Mouse (Mus musculus) liver, embryonic 13.5 days (tissue): ENCODE measurements at regions not wholly inside any gene's neighbourhood (a gene's known extent, or its start where the extent isn't known, plus 50 kb on each side); places are given as distances from the start of the nearest gene placed in this dataset.

ENCODE experiments used
- ATAC-seq: fragments of 200-750 bp; cut with Nextera tagmentation; 2 replicates; pipeline ENCODE4 v1.8.0; 2017; ENCODE audit warnings: low read depth, mild to moderate bottlenecking, moderate number of reproducible peaks, moderate library complexity
- DNase-seq: peaks from one replicate; pipeline ENCODE4 v3.0.0; 2022
- H3K27ac ChIP-seq: fragments of 300-500 bp; sonication (generic); 2 replicates; pipeline ENCODE4 v1.5.1; 2015; ENCODE audit warnings: moderate library complexity, mild to moderate bottlenecking, inconsistent platforms
- H3K27me3 ChIP-seq: fragments of 300-500 bp; sonication (generic); 2 replicates; pipeline ENCODE4 v1.6.1; 2015; ENCODE audit warnings: mild to moderate bottlenecking, inconsistent platforms
- H3K36me3 ChIP-seq: fragments of 300-500 bp; sonication (generic); 2 replicates; pipeline ENCODE4 v1.6.1; 2015; ENCODE audit warnings: mild to moderate bottlenecking, inconsistent platforms
- H3K4me1 ChIP-seq: fragments of 300-500 bp; sonication (generic); replicated peaks from 2 replicates; pipeline ENCODE4 v1.6.1; 2015; ENCODE audit warnings: inconsistent platforms
- H3K4me2 ChIP-seq: fragments of 300-500 bp; sonication (generic); 2 replicates; pipeline ENCODE4 v1.6.1; 2015; ENCODE audit warnings: inconsistent platforms, mild to moderate bottlenecking, moderate library complexity
- H3K4me3 ChIP-seq: fragments of 300-500 bp; sonication (generic); replicated peaks from 2 replicates; pipeline ENCODE4 v1.5.1; 2015; ENCODE audit warnings: mild to moderate bottlenecking, inconsistent platforms
- H3K9ac ChIP-seq: fragments of 300-500 bp; sonication (generic); 2 replicates; pipeline ENCODE4 v1.6.1; 2015; ENCODE audit warnings: mild to moderate bottlenecking, inconsistent platforms
- H3K9me3 ChIP-seq: fragments of 300-500 bp; sonication (generic); replicated peaks from 2 replicates; pipeline ENCODE4 v1.6.1; 2016; ENCODE audit warnings: inconsistent platforms
- whole genome bisulfite sequencing: fragments of 180-500 bp; shearing (Covaris S2); methylation state at CpG from one replicate; pipeline ENCODE4 v1.1.7; 2015; ENCODE audit not compliant: insufficient replicate concordance; 5-methylcytosine and 5-hydroxymethylcytosine counted together

DNA sequence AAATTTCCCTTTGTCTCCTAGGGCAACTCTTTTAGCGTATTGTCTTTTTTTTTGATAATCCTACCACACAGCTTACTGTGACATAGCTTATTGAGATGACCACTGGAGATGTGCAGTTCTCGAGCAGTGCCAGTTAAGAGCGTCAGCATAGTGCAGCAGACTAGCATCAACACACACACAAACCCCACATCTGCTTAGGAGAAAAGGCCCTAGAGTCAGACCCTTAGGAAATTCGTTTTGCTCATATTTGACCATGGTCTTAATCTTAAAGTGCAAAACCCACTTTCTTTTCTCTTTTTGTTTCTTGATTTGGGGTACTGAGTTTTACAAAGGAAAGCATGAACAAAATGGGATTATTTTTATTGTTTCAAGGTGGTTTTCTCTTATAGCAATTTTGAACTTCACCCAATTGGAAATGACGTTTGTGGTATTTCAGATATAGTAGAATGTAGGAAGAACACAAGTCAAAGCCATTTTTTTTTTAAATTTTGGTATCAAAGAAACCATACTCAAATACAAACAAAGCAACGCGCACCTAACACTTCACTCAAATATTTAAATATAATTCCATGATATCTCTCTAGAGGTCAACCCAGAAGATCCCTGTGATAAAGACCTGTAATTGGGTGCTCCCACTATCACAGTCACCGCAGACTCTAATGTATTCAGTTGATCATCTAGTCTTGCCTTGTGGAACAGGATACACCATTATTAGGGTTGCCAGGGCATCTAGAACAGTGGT lies 116.7 kb upstream of the Itga4 start:
- DNase-seq (no peak), ATAC-seq (no peak)
- Histone ChIP-seq H3K27ac (no peak overlapping the region), H3K27me3 (no peaks in the 10 kb centered on the region), H3K9me3 (no peaks in the 10 kb centered on the region), H3K9ac (no peak overlapping the region), H3K36me3 (no peaks in the 10 kb centered on the region), H3K4me1 (peaks cover 21% of the 10 kb centered on the region), H3K4me2 (no peak overlapping the region), H3K4me3 (no peak overlapping the region)
- WGBS, result 75% methylated on average over 8 of the region's 8 CpGs

DNA sequence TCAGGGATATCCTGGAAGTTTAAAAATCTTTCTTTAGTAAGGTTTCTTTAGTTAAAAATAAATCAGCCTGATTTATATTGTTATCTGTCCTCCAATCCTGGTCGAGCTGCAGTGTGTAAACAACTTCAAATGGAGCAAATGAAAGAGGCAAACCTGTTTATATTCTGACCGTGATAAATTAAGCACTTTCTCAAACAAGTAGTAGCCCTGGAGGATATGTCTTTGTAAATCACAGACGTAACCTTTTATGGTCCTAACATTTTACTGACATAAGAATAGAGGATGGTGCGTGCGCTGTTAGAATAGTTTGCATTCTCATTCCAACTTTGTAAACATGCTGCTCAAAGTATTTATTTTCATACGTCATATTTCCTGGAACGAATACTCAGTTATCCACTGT lies 113.3 kb upstream of the Itga4 start:
- 61% methylated on average over 7 of the region's 7 CpGs for WGBS
- no peak overlapping the region for H3K4me3 ChIP-seq

DNA sequence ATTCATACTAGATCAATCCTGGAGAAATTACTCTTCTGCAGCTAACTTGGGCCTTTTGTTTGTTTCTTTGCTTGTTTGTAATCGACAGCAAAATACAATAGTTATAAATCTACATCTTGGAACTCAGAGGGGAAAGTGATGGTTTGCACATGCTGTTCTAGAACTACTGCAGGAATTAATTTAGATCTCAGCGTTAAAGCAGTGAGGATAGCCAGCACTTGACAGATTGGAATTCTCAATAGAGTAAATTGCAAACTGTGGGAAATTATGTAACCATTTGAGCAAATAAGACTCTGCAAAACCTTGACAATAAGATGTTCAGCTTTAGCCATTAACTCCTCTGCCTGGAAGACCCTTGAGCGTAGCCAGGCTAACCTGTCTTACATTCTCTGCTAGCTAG lies 112.0 kb upstream of the Itga4 start:
- H3K4me1 ChIP-seq, result no peaks in the 10 kb centered on the region
- no peaks in the 10 kb centered on the region for H3K9me3 ChIP-seq
- ATAC-seq (no peak), DNase-seq (no peak)
- no peak overlapping the region for H3K9ac ChIP-seq
- no peak overlapping the region for H3K27ac ChIP-seq
- no peak overlapping the region for H3K4me2 ChIP-seq
- no peak overlapping the region for H3K4me3 ChIP-seq
- no peaks in the 10 kb centered on the region for H3K27me3 ChIP-seq
- H3K36me3 ChIP-seq, result no peaks in the 10 kb centered on the region
- 74% methylated on average over 3 of the region's 3 CpGs for WGBS

More for the DNA sequence above, 113.3 kb upstream of the Itga4 start:
- no peak overlapping the region for H3K9ac ChIP-seq
- 0 out of 2 replicates have a peak, but pooled peaks cover 3% of the 10 kb centered on the region for H3K4me1 ChIP-seq
- H3K36me3 ChIP-seq, result no peaks in the 10 kb centered on the region
- no peak overlapping the region for H3K27ac ChIP-seq
- no peak for ATAC-seq
- no peaks in the 10 kb centered on the region for H3K9me3 ChIP-seq
- H3K27me3 ChIP-seq, result no peaks in the 10 kb centered on the region
- DNase-seq, result no peak
- H3K4me2 ChIP-seq, result no peak overlapping the region

- no peak for DNase-seq
- WGBS, result 51% methylated on average over 1 of the region's 1 CpGs
- ATAC-seq, result no peak
- H3K4me2 ChIP-seq, result no peak overlapping the region
- H3K4me3 ChIP-seq, result no peak overlapping the region
- H3K36me3 ChIP-seq, result no peaks in the 10 kb centered on the region
- no peaks in the 10 kb centered on the region for H3K9me3 ChIP-seq
- no peak overlapping the region for H3K9ac ChIP-seq
- no peak overlapping the region for H3K27ac ChIP-seq
- no peaks in the 10 kb centered on the region for H3K27me3 ChIP-seq
- no peaks in the 10 kb centered on the region for H3K4me1 ChIP-seq
These were observed 109.3 kb upstream of the Itga4 start for GRCm38 (mm10) chr2:79145897-79146296.

GRCm38 (mm10) chr2:79146563-79146962 lies 108.7 kb upstream of the Itga4 start:
- H3K36me3 ChIP-seq, result no peaks in the 10 kb centered on the region
- H3K27me3 ChIP-seq, result no peaks in the 10 kb centered on the region
- no peak overlapping the region for H3K4me2 ChIP-seq
- no peak for ATAC-seq
- no peak overlapping the region for H3K4me3 ChIP-seq
- H3K27ac ChIP-seq, result no peak overlapping the region
- peaks cover under 1% of the 10 kb centered on the region; the same call in 1 of the 2 replicates for H3K4me1 ChIP-seq
- no peak overlapping the region for H3K9ac ChIP-seq
- H3K9me3 ChIP-seq, result no peaks in the 10 kb centered on the region
- DNase-seq, result no peak
- 86% methylated on average over 4 of the region's 4 CpGs for WGBS

GRCm38 (mm10) chr2:79149012-79149698 lies 106.1 kb upstream of the Itga4 start:
- Histone ChIP-seq H3K4me1 (peaks cover 7% of the 10 kb centered on the region; the same call in 1 of the 2 replicates), H3K36me3 (no peaks in the 10 kb centered on the region), H3K4me3 (no peak overlapping the region), H3K4me2 (no peak overlapping the region), H3K27ac (no peak overlapping the region), H3K9me3 (no peaks in the 10 kb centered on the region), H3K27me3 (no peaks in the 10 kb centered on the region), H3K9ac (no peak overlapping the region)
- DNase-seq, result no peak
- ATAC-seq, result no peak
- WGBS, result 64% methylated on average over 3 of the region's 3 CpGs

DNA sequence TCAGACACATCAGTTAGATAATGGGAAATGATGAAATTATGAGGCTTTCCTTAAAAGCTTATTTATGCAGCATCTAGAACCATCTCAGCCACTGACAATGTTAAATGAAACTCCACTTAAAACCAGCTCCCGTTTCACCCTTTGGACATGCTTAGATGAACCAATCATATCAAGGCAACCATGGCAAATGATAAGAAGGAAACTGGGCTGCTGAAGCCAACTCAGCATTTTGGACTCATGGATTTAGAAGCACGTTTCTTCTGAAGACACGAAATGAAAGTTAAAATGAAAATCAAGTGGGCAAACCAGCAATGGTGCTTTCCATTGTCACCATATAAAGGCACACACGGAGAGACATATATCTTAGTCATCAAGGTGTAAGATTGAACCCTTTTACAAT lies 103.6 kb upstream of the Itga4 start:
- Histone ChIP-seq H3K4me1 (peaks cover 7% of the 10 kb centered on the region; the same call in 1 of the 2 replicates), H3K27me3 (no peaks in the 10 kb centered on the region), H3K36me3 (no peaks in the 10 kb centered on the region), H3K9me3 (no peaks in the 10 kb centered on the region), H3K4me3 (no peak overlapping the region), H3K4me2 (no peak overlapping the region), H3K9ac (no peak overlapping the region), H3K27ac (no peak overlapping the region)
- WGBS, result 51% methylated on average over 4 of the region's 4 CpGs
- ATAC-seq (no peak), DNase-seq (no peak)

- peaks cover 7% of the 10 kb centered on the region; the same call in 1 of the 2 replicates for H3K4me1 ChIP-seq
- H3K27ac ChIP-seq, result no peak overlapping the region
- no peak for ATAC-seq
- no peaks in the 10 kb centered on the region for H3K36me3 ChIP-seq
- no peak overlapping the region for H3K4me2 ChIP-seq
- no peaks in the 10 kb centered on the region for H3K27me3 ChIP-seq
- no peak overlapping the region for H3K4me3 ChIP-seq
- 64% methylated on average over 6 of the region's 6 CpGs for WGBS
- DNase-seq, result no peak
- no peaks in the 10 kb centered on the region for H3K9me3 ChIP-seq
- no peak overlapping the region for H3K9ac ChIP-seq
These were observed 103.1 kb upstream of the Itga4 start for GRCm38 (mm10) chr2:79152031-79152694.

- DNase-seq (no peak), ATAC-seq (no peak)
- H3K4me3 ChIP-seq, result no peak overlapping the region
- H3K9me3 ChIP-seq, result no peaks in the 10 kb centered on the region
- H3K4me1 ChIP-seq, result peaks cover 7% of the 10 kb centered on the region; the same call in 1 of the 2 replicates
- no peaks in the 10 kb centered on the region for H3K36me3 ChIP-seq
- no peaks in the 10 kb centered on the region for H3K27me3 ChIP-seq
- no peak overlapping the region for H3K4me2 ChIP-seq
- 77% methylated on average over 5 of the region's 5 CpGs for WGBS
- H3K27ac ChIP-seq, result no peak overlapping the region
- no peak overlapping the region for H3K9ac ChIP-seq
These were observed 102.5 kb upstream of the Itga4 start for GRCm38 (mm10) chr2:79152695-79153057.

DNA sequence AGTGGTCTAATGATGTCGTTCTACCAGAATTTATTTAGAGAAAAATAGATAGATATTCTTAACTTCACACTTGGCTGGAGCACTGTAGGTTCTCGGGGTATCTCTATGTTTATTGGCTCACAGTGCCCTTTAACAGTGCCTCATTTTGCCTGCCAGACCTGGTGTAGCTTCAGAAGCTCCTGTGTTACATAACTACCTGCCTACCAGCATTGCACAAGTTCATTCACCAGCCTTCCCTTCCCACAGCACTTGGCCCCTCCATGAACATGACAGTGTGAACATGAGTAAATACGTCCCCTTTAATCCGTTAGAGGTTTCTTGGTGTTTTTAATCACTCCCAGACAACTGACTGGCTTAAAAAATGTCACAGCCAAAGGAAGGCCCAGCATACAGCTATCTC lies 102.2 kb upstream of the Itga4 start:
- no peak overlapping the region for H3K4me2 ChIP-seq
- H3K9me3 ChIP-seq, result no peaks in the 10 kb centered on the region
- no peaks in the 10 kb centered on the region for H3K27me3 ChIP-seq
- H3K4me1 ChIP-seq, result peaks cover 7% of the 10 kb centered on the region; the same call in 1 of the 2 replicates
- DNase-seq (no peak), ATAC-seq (no peak)
- WGBS, result 62% methylated on average over 4 of the region's 4 CpGs
- no peak overlapping the region for H3K4me3 ChIP-seq
- no peak overlapping the region for H3K27ac ChIP-seq
- no peaks in the 10 kb centered on the region for H3K36me3 ChIP-seq
- no peak overlapping the region for H3K9ac ChIP-seq

GRCm38 (mm10) chr2:79158450-79159055 lies 96.7 kb upstream of the Itga4 start:
- Histone ChIP-seq H3K9me3 (no peaks in the 10 kb centered on the region), H3K9ac (no peak overlapping the region), H3K4me1 (no peaks in the 10 kb centered on the region), H3K4me2 (no peak overlapping the region), H3K27me3 (no peaks in the 10 kb centered on the region), H3K27ac (no peak overlapping the region), H3K4me3 (no peak overlapping the region), H3K36me3 (no peaks in the 10 kb centered on the region)
- DNase-seq (no peak), ATAC-seq (no peak)
- WGBS, result 51% methylated on average over 3 of the region's 3 CpGs
